Mouse (Mus musculus) right cerebral cortex, adult 2 months (tissue): ENCODE data around the gene Foxg1.

ENCODE experiments used
- DNase-seq, 2 experiments: peaks; one replicate each; pipeline ENCODE4 v3.0.0; 2021 to 2022; ENCODE audit warnings: low spot score in 2 of 2

The Foxg1 gene

DNA sequence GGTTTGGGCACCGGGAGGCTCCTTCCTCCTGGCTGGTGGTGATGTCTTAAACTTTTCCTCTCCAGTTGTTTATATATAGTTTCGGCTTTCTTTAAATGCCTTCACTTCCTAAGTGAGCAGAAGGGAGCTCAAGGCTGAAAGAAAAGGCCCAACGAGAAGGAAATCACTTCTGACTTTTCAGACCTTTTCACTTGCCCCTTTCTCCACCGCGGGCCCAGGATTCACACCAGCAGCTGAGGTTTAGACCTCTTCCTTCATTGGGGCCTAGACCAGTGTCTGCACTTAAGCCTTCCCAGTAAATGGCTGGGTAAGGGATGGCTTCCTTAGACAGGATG lies 19.3 kb downstream of the Foxg1 start:
- no peak for DNase-seq

DNA sequence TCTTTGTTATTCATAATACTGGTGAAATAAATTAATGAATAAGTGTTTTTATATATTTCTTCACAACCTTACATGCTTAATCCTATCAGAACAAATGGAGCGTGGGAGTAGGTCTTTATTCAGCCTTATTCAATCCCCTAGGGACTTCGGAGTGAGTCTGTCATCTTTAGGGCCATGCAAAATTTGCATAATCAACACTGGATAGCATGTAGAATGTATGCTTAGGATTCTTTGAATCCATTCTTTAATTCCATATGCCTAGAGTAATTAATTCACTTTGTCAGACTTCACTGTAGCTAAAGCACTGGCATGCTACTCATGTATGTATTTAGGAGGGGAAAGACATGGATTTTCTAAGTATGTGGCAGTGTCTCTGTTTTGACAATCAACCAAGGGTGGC lies 27.4 kb downstream of the Foxg1 start:
- no peak for DNase-seq

DNA sequence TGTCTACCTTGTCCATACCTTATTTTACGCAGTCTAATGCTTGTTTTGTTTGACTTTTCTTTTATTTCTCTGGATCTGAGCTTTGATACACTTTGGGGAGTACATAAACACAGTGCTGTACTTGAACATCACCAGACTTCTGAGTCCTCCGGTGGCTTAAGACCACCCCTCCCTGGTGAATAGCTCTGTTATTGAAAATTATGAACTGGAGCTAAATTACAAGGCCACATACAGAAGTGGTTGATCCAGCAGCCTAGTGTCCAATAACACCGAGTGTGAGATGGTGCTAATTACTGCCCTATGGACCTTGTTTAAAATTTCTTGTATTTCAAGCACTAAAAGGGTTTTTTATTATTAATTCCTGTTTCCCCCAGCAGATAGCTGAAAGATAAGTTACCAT lies 35.5 kb downstream of the Foxg1 start:
- DNase-seq = no peak
